Mouse (Mus musculus): ENCODE measurements around the gene Pcf11.

DNA sequence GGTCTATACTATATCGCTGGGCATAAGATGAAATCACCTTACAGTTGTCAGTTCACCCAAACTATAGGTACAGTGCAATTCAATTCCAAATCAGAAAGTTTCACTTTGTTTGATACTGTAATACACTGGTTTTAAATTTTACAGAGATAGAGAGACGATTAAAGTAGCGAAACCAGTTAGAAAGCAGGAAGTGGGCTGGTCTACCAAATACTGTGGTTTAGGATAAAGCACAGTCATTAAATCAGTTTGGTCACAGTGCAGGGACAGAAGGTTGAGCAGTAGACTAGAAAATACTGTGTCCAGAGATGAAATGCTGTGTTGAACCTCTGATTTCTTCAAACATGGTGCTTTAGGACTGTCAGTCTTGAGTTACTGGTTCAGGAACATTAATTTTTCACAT lies 41.9 kb upstream of the Pcf11 start:
- no peak for TF ChIP-seq CTCF (conservative IDR thresholded peaks at IDR 0.05 in 1 of 2, IDR thresholded peaks at IDR 0.05 in 1 of 2; ENCODE audit: low read depth in 2 of 2, low read length in 2 of 2)
- no peak for TF ChIP-seq RAD21 (IDR thresholded peaks at IDR 0.05; ENCODE audit: low read depth, low read length)
- no peak for TF ChIP-seq PAX5 (IDR thresholded peaks at IDR 0.05; ENCODE audit: low read length)
- no peak for TF ChIP-seq POLR2A (IDR thresholded peaks at IDR 0.05; ENCODE audit: low read depth, low read length)
- TF ChIP-seq NELFE (IDR thresholded peaks at IDR 0.05; ENCODE audit: low read depth, low read length) = no peak
- no peak for TF ChIP-seq CHD2 (IDR thresholded peaks at IDR 0.05; ENCODE audit: low read length)
- TF ChIP-seq CHD1 (IDR thresholded peaks at IDR 0.05; ENCODE audit: low read depth, low read length) = no peak
- TF ChIP-seq RCOR1 (conservative IDR thresholded peaks at IDR 0.05; ENCODE audit: low read depth, low read length) = no peak
- no peak for TF ChIP-seq IRF4 (IDR thresholded peaks at IDR 0.05; ENCODE audit: low read depth, low read length)
- no peak for TF ChIP-seq BHLHE40 (IDR thresholded peaks at IDR 0.05; ENCODE audit: low read depth, low read length)
- no peak for TF ChIP-seq HCFC1 (IDR thresholded peaks at IDR 0.05; ENCODE audit: low read depth, low read length)
- no peak for TF ChIP-seq ZC3H11A (IDR thresholded peaks at IDR 0.05; ENCODE audit: low read depth, low read length)
- TF ChIP-seq EP300 (IDR thresholded peaks at IDR 0.05; ENCODE audit: low read length) = no peak

All from CH12.LX (cell line).